Mouse (Mus musculus): ENCODE data around the gene Itgb2.

- TF ChIP-seq POLR2A (IDR thresholded peaks at IDR 0.05; ENCODE audit: borderline replicate concordance, control insufficient read depth, low read depth, low read length): no peak
- no peak for TF ChIP-seq CTCF (IDR thresholded peaks at IDR 0.05; ENCODE audit: control insufficient read depth, insufficient read depth, low read length)
These were observed 30.0 kb downstream of the Itgb2 start for GRCm38 (mm10) chr10:77560090-77560489.

Measured in bone marrow, adult 2 months (tissue).